Mouse (Mus musculus) layer of hippocampus, adult 2 months (tissue): Measurements from ENCODE around the gene Traip. TPM values are rescaled to one million over a fixed set of nuclear protein-coding genes. Genes with fewer than 3 reads are reported as not detected.

Source experiments
- DNase-seq, 2 experiments: peaks; one replicate each; pipeline ENCODE4 v3.0.0; 2022; ENCODE audit warnings: low spot score in 2 of 2
- H3K27ac ChIP-seq: fragments of 200-600 bp; 2 replicates; pipeline ENCODE4 v1.8.1; 2022
- H3K4me3 ChIP-seq: fragments of 200-600 bp; 2 replicates; pipeline ENCODE4 v1.8.1; 2022; ENCODE audit warnings: mild to moderate bottlenecking
- CTCF ChIP-seq: fragments of 200-600 bp; conservative IDR thresholded peaks from 2 replicates; pipeline ENCODE4 v1.8.1; 2022; ENCODE audit warnings: antibody characterized with exemption, mild to moderate bottlenecking, moderate library complexity
- total RNA-seq, 2 experiments: library from RNA; stranded (reverse); gene quantifications; 2 replicates each; pipeline ENCODE4 v1.2.3; 2021

Gene Traip
- total RNA-seq, 2 experiments from 2014 or later = 23.1 to 23.9 TPM

DNA sequence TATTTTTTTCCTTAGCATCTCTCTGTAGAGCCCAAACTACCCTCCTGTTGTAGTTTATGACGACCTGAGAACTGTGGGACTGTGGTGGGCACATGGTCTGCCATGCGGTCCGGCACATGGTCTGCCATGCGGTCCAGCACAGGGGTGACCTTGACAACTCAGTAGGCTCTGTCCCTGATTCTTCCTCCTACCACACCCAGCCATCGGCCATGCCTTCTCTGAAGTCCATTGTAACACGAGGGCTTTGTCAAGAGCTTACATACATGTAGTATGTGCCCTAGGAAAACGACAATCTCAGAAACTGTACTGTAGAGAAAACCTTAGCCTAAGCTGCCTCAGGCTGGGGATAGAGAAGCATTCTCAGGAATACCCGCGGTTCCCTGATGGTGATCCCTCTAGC is 14.7 kb downstream of the Traip start:
- no peak for DNase-seq
- Histone ChIP-seq H3K27ac (no peak overlapping the region), H3K4me3 (no peak overlapping the region)
- no peak for TF ChIP-seq CTCF

DNA sequence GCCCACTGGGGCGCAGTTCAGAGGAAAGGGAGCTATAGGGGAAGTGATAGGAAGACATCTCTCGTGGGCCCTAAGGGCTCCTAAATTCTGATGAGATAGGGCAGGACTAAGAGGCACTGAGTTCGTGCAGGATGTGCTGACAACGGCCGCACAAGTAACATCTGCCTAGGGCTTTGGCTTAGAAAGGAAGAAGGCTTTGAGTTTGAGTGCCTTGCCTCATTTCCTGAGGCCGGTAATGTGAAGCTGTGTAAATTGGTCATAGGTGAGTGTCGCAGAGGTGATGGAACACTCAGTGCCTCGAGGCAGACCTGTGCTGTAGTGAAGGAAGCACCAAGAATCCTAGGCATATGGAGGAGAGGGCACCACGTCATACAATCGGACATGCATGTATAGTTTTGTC is 16.7 kb downstream of the Traip start:
- no peak for TF ChIP-seq CTCF
- no peak overlapping the region for H3K4me3 ChIP-seq
- 0 out of 2 replicates have a peak overlapping the region, but pooled peaks have one; percentile 1 for H3K27ac ChIP-seq

DNA sequence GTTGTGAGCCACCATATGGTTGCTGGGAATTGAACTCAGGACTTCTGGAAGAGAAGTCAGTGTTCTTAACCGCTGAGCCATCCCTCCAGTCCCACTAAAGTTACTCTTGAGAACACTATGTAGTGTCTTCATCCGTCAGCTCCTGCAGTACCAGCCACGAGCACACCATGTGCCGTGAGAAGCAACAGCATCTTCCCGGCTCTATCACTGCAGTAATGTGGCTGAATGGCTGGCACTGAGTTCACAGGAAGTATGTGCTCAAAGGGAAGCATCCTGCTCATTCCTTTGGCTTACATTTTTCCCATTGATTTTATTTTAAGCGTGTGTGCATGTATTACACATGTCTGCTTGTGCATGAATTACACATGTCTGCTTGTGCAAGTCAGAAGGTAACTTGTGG is 17.5 kb downstream of the Traip start:
- DNase-seq = no peak
- TF ChIP-seq CTCF = no peak
- Histone ChIP-seq H3K4me3 (no peak overlapping the region), H3K27ac (no peak overlapping the region)

More for the DNA sequence above, 16.7 kb downstream of the Traip start:
- DNase-seq = no peak

DNA sequence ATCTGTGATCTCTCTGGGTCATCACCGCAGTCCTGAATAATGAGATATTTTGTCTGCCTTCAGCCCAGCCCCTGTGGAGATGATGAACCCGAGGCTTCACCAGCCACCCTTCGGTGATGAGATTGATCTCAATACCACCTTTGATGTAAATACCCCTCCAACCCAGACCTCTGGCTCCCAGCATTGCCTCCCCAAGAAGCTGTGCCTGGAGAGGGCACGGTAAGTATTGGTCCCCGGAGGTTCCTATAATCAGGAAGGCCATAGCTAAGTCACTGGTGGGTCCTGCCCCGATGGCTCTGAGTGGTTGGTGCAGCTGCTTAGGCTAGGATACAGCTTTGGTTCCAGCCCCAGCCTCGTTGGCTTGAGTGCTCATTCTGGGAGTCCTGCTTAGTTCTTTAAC is 18.6 kb downstream of the Traip start:
- H3K4me3 ChIP-seq = no peak overlapping the region
- no peak overlapping the region for H3K27ac ChIP-seq
- no peak for TF ChIP-seq CTCF
- no peak for DNase-seq

DNA sequence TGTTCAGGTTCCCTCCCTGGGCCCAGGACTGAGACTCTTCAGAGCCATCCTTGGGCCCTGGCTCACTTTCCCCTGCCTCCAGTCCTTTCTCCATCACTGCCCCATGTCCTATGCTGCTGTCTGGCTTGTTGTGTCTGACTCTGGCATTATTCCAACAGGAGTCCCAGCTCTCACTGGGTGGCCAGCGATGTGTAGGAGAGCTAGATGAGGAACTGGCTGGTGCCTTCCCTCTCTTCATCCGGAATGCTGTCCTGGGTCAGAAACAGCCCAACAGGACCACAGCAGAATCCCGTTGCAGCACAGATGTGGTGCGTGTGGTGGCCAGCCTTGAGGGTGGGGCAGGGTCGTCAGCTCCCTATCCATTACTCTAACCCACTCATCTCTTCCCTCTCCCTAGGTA is 20.4 kb downstream of the Traip start:
- Histone ChIP-seq H3K27ac (no peak overlapping the region), H3K4me3 (no peak overlapping the region)
- no peak for DNase-seq
- TF ChIP-seq CTCF = no peak

DNA sequence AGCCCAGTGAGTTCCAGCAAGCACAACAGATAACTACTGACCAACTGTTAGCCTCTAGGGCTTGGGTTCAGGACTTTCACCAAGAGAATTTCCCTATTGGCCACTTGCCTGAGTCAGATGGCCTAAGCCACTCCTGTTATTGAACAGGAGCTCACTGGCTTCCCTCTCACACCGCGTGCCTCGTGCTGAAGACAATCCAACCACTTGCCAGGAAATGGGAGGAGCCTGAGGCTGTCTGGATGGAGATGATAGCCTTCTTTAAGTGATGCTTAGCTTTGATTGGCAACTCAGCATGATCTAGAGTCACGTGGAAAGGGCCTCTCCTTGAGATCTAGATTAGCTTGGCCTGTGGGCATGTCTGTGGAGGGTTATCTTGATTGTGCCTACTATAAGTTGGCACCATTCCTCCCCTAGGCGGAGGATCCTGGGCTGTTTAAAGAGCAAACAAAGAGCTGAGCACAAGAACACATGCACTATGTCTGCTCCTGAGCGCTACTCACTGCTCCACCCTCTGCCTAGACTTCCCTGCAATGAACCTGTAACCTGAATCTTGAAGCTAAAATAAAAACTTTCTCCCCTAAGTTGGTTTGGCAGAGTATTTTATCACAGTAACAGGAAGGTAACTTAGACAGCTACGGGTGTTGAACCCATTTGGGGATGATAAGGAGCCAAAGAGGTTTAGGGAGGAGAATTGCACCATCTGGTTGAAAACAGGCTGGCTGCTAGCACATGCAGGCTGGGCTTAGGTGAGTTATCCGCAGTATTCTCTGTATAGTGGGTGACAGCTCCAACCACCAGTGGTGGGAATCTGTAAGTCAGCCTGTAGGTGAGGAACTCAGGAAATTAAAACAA is 22.0 kb downstream of the Traip start:
- TF ChIP-seq CTCF = no peak
- DNase-seq = no peak
- Histone ChIP-seq H3K4me3 (no peak overlapping the region), H3K27ac (no peak overlapping the region)

DNA sequence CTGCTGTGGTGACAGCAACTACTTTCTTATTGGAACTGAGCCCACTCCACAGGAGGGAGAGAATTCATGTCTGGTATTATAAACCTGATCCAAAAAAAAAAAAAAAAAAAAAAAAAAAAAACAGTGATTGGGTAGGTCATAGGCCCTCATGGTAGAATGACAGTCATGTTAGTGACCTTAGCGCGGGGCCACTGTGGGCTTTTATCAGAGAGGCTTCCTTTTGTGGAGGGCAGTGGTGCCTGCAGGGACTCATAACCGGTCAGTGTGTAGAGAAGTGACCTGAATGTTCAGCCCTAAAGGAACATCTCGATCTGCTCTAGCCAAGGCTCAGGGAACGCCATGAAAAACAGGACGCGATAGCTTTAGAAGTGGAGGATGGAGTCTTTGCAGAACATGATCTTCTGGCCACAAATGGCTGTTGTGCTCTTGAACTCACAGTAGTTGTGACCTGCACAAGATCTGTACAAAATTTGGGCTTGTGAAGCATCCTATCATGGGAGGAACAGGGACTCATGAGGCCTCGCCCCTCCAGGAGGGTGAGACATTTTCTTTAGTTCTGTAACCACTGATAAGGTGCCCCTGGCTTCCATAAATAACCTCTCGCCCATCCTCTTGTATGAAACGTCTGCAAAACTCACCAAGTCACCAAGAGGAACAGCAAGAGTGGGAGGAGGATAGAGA is 24.7 kb downstream of the Traip start:
- TF ChIP-seq CTCF = no peak
- Histone ChIP-seq H3K4me3 (no peak overlapping the region), H3K27ac (peak overlapping the region; percentile 29; the same call in 1 of the 2 replicates)
- no peak for DNase-seq

DNA sequence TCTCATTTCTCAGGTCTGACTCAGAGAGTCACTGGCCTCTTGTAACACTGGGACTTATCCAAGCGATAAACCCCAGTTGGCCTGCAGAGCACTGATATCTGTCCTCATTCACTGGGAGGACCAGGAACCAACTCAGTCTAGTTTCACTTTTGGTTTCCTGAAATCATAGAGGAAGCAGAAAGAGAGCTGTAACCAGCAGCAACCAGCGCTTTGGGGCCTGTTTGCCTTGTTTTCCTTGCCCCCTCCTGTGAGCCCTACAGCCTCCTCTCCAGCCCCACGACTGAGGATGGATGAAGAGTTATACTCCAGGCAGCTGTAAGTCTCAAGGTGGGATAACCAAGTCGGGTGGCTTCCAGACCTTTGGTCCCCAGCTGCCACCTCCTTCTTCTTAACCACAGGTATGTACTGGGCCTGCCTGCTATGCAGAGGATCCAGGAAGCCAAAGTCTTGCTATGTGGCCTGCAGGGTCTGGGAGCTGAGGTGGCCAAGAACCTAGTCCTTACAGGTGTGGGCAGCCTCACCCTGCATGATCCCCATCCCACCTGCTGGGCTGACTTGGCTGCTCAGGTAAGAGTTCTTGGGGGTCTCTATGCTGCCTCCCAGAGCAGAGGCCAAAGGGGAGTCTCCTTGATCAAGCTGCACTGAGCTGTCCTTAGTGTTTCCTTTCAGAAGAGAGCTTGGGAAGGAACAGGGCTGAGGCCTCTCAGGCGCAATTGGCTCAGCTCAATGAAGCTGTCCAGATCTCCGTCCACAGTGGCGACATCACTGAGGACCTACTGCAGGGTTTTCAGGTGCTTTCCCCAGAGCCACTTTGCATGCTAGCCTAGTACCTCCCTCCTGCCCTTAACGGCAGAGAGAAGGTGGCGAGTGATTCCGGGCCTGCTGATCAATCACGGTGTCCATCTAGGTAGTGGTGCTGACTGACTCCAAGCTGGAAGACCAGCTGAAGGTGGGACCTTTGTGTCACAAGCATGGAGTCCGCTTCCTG is 25.8 kb downstream of the Traip start, which contains the start of gene Uba7:
TSS of gene Uba7 (plus strand) at position 107 of the 988 bp plus-strand sequence.
- no peak for TF ChIP-seq CTCF
- no peak for DNase-seq
- Histone ChIP-seq H3K4me3 (peak within 1 kb of the TSS; percentile 17; the same call in 1 of the 2 replicates), H3K27ac (peak within 1 kb of the TSS; percentile 61)

DNA sequence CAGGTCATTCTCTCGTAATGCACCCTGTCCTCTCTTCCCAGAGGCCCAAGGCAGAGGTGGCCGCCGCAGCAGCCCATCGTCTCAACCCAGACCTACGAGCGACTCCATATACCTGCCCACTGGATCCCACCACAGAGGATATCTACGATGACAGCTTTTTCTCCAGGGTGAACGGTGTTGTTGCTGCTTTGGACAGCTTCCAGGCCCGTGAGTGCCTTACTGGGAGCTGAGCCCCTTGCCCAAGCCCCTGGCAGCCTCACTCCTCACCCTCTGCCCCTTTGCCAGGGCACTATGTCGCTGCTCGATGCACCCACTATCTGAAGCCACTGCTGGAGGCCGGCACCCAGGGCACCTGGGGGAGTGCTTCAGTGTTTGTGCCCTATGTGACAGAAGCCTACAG is 28.9 kb downstream of the Traip start:
- no peak overlapping the region for H3K27ac ChIP-seq
- DNase-seq = no peak
- H3K4me3 ChIP-seq = no peak overlapping the region
- no peak for TF ChIP-seq CTCF

DNA sequence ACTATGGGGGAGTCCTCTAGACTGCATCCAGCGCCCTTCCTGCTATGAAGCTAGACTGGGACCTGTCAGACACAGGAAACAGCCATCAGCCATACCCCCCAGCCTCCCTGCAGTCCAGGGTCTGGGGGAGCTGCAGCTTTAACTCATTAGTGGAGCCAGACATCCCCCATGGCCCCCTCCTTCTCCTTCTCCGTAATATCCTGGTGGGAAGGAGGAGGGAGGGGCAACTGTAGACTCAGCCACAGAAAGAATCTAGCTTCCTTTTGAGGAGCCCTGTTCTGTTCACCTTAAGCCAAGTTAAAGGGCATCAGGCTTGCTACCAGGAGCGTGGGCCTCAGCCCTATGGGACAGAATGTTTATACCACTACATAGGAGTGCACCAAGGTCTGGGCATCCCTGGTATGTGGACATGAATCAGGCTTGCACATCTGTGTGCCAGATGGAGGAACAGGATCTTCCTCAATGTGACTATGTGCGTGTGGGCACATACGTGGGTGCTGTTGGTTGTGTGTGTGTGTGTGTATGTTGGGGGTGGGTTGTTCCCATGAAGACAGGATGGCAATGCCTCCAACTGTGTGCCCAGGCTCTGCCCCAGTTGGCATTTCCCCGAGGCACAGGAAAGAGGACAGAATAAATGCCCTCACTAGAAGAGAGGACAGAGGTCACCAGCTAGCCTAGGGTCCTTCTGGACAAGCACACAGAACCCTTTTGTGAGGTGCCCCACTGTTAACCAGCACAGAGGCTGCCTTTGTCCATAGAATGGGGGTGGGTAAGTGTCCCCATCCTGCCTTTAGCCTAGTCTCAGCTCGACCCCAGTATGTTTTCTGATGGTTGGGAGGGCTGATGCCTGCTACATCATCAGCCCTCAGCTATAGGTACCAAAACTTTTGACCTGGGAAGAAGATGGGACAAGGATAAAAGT is 32.0 kb downstream of the Traip start:
- no peak for TF ChIP-seq CTCF
- Histone ChIP-seq H3K27ac (peak overlapping the region; percentile 96), H3K4me3 (peak overlapping the region; percentile 19; the same call in 1 of the 2 replicates)
- DNase-seq = peak; percentile 59 to 69

DNA sequence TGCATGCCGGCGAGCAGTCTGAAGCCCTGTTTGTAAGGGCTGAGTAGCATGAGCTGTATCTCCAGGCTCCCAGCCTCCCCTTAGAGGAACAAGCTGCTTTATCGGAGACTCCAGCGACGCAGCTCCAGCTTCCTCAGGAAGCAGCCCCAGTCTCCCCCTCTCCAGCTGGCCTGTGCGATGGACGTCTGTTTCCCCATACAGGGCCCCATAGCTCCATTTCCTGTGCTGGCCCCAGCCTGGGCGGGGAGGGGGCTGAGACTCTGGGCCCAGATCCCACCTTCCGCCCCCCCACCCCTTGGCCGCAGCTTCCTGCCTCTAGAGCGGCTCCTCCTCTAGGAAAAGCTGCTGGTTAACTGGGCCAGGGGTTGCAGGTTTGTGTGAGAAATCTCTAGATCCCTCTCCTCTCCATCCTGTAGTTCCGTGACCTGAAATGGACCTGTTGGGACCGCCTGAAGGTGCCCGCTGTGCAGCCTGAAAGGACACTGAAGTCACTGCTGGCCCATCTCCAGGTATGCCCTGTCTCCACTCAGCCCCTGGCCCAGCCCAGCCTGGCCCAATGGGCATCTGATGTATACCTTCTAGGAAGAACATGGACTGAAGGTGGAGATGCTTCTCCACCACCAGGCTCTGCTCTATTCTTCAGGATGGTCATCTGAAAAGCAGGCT is 32.9 kb downstream of the Traip start, which contains the start of gene Gm20661:
TSS of gene Gm20661 (plus strand) at position 378 of the 666 bp plus-strand sequence.
- Histone ChIP-seq H3K27ac (peak within 1 kb of the TSS; percentile 96), H3K4me3 (peak within 1 kb of the TSS; percentile 81)
- DNase-seq = peak; percentile 53 to 78
- no peak for TF ChIP-seq CTCF
